Mouse (Mus musculus) intestine, embryonic 15.5 days (tissue): ENCODE results near the gene Lhfpl5. TPM values are rescaled to one million over a fixed set of nuclear protein-coding genes. Genes with fewer than 3 reads are reported as not detected.
"Not testable (repeated sequence)": the region's sequence is repeated elsewhere in the genome, so short reads cannot be mapped to it uniquely, and the experiment has no call there.

Experiments used
- ATAC-seq: fragments of 200-750 bp; cut with Nextera tagmentation; 2 replicates; pipeline ENCODE4 v1.8.0; 2017; ENCODE audit warnings: moderate TSS enrichment, moderate library complexity
- H3K27ac ChIP-seq: fragments of 300-500 bp; sonication (generic); 2 replicates; pipeline ENCODE4 v1.5.1; 2015; ENCODE audit warnings: mild to moderate bottlenecking, inconsistent platforms
- H3K27me3 ChIP-seq: fragments of 300-500 bp; sonication (generic); replicated peaks from 2 replicates; pipeline ENCODE4 v1.6.1; 2015; ENCODE audit warnings: inconsistent platforms
- H3K36me3 ChIP-seq: fragments of 300-500 bp; sonication (generic); 2 replicates; pipeline ENCODE4 v1.6.1; 2015; ENCODE audit warnings: inconsistent platforms
- H3K4me1 ChIP-seq: fragments of 300-500 bp; sonication (generic); replicated peaks from 2 replicates; pipeline ENCODE4 v1.6.1; 2015; ENCODE audit warnings: inconsistent platforms
- H3K4me2 ChIP-seq: fragments of 300-500 bp; sonication (generic); replicated peaks from 2 replicates; pipeline ENCODE4 v1.6.1; 2015; ENCODE audit warnings: mild to moderate bottlenecking, inconsistent platforms
- H3K4me3 ChIP-seq: fragments of 300-500 bp; sonication (generic); replicated peaks from 2 replicates; pipeline ENCODE4 v1.5.1; 2015; ENCODE audit warnings: inconsistent platforms
- H3K9ac ChIP-seq: fragments of 300-500 bp; sonication (generic); 2 replicates; pipeline ENCODE4 v1.6.1; 2015; ENCODE audit warnings: inconsistent platforms
- H3K9me3 ChIP-seq: fragments of 300-500 bp; sonication (generic); 2 replicates; pipeline ENCODE4 v1.6.1; 2016; ENCODE audit warnings: inconsistent platforms
- WGBS: fragments of 180-500 bp; shearing (Covaris S2); methylation state at CpG from one replicate; pipeline ENCODE4 v1.1.7; 2015; 5-methylcytosine and 5-hydroxymethylcytosine counted together
- polyA plus RNA-seq: library from polyadenylated mRNA; unstranded; fragments of >200 nt; fragmentation: Nextera tagmentation; extraction: Ambion mirVana; gene quantifications from 2 replicates; pipeline ENCODE4 v1.2.1, GENCODE M21; 2015

Gene Lhfpl5
- polyA plus RNA-seq, 1 experiment from 2014 or later: 1.8 TPM

DNA sequence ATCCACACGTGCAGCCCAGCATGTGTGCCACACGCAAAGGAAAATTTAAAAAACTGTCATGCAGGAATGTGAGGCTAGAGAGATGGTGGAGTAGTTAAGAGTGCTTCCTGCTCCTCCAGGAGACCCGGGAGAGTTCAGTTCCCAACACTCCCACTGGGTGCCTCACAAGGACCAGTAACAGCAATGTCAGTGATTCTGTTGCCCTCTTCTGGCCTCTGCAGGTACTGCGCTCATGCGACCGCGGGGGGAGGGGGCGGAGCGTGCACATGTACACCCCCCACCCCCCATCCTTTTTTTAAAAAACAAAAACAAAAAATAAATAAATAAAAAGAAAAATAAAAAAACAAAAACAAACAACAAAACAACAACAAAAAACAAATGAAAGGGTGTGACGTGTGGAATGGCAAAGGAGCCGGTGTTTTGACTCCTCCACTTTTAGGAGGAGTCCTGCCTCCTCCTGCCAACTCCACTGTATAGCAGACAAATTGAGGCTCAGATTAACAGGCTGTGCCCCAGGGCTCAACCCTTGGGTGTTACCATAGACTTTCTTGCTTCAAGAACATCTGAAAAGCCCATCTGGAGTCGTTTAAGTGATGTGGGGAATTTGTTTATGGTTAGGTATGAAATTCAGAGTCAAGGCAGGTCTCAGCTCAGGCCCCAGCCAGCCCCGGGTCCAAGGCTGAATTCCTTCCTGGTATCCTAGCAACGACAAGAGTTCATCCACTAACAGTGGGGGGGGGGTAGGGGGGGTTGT, 22.2 kb upstream of the Lhfpl5 start:
- Histone ChIP-seq H3K4me3 (no peak overlapping the region), H3K27me3 (no peaks in the 10 kb centered on the region), H3K4me1 (peaks cover 11% of the 10 kb centered on the region; the same call in 1 of the 2 replicates), H3K9ac (no peak overlapping the region), H3K36me3 (no peaks in the 10 kb centered on the region), H3K4me2 (no peak overlapping the region), H3K27ac (no peak overlapping the region), H3K9me3 (no peaks in the 10 kb centered on the region)
- 4% methylated on average over 14 of the region's 14 CpGs for WGBS
- peak; percentile 35; the same call in 1 of the 2 replicates for ATAC-seq

DNA sequence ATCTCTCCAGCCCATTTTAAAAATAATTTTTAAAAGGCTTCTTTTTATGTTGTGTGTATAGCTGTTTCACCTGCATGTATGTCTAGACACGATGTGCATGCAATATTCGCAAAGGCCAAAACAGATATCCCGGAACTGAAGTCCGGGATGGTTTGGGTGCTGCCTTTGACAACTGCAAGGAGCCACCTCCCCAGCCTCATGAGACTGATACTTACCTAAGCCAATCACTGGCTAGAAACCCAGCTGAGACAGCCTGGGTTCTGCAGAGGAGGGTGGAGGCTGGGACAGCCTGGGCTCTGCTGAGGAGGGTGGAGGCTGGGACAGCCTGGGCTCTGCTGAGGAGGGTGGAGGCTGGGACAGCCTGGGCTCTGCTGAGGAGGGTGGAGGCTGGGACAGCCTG, 21.4 kb upstream of the Lhfpl5 start:
- H3K9me3 ChIP-seq, H3K4me2 ChIP-seq, ATAC-seq, H3K4me3 ChIP-seq, H3K27ac ChIP-seq, H3K9ac ChIP-seq, H3K27me3 ChIP-seq, H3K36me3 ChIP-seq: not testable (repeated sequence)
- peaks cover 11% of the 10 kb centered on the region; the same call in 1 of the 2 replicates for H3K4me1 ChIP-seq
- WGBS: 91% methylated on average over 4 of the region's 4 CpGs

DNA sequence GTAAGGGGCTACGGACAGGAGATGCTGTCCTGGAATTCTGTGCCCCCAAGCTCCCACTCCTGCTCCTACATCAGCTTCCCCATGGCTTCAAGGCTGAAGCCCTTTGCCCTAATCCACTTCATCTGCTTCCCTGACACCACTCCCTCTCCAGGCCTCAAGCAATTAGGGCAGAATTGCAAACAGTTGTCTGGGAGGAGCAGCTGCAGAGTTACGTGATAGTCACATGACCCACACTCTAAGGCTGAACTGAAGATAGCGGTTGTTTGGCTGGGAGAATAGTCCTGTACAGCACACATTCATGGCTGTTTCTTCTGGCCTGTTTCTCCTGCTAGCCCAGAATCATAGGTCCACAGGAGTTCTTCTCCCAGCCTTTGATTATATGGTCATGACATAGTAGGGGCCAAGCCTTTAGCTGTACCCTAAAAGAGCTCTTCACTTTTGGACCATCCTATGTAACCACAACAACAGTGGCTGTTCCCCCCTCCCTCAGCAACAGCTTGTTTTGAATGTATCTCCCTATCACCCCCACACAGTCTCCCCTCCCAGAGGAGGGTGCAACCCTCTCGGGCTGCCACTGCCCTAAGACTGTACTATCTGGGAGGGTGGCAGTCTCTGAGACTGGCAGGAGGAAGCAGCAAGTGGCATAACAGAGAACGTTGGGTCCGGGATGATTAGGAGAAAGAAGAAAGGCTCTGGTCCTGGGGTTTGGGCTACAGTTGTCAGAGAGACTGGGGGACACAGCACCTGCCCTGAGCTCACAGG, 18.6 kb upstream of the Lhfpl5 start:
- Histone ChIP-seq H3K4me3 (no peak overlapping the region), H3K9me3 (no peaks in the 10 kb centered on the region), H3K36me3 (no peaks in the 10 kb centered on the region), H3K4me2 (no peak overlapping the region), H3K27me3 (no peaks in the 10 kb centered on the region), H3K27ac (no peak overlapping the region), H3K4me1 (peaks cover 11% of the 10 kb centered on the region; the same call in 1 of the 2 replicates), H3K9ac (no peak overlapping the region)
- peak; percentile 73 for ATAC-seq
- 46% methylated on average over 6 of the region's 6 CpGs for WGBS

DNA sequence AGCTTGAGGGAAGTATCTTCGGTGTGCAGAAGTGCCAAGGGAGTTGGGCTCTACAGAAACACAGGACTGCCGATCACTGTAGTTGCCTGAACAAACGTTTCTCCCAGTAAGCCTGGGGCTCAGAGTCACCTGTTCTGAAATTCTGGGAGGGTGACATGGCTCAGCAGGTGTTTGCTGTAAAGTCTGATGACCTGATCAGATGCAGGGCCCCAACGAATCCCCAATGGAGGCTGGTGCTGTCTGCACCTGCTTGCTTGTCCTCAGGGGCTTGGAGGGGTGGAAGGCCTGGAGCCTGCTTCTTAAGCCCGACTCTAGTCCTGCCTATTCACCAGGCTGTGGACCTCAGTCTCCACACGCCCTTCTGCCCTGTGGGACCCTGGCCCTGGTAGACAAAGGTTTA, 17.7 kb upstream of the Lhfpl5 start:
- H3K4me1 ChIP-seq: peaks cover 11% of the 10 kb centered on the region; the same call in 1 of the 2 replicates
- H3K9ac ChIP-seq: no peak overlapping the region
- ATAC-seq: no peak
- no peaks in the 10 kb centered on the region for H3K9me3 ChIP-seq
- no peaks in the 10 kb centered on the region for H3K27me3 ChIP-seq
- WGBS: 66% methylated on average over 6 of the region's 6 CpGs
- no peaks in the 10 kb centered on the region for H3K36me3 ChIP-seq
- H3K4me3 ChIP-seq: no peak overlapping the region
- H3K4me2 ChIP-seq: no peak overlapping the region
- H3K27ac ChIP-seq: no peak overlapping the region

DNA sequence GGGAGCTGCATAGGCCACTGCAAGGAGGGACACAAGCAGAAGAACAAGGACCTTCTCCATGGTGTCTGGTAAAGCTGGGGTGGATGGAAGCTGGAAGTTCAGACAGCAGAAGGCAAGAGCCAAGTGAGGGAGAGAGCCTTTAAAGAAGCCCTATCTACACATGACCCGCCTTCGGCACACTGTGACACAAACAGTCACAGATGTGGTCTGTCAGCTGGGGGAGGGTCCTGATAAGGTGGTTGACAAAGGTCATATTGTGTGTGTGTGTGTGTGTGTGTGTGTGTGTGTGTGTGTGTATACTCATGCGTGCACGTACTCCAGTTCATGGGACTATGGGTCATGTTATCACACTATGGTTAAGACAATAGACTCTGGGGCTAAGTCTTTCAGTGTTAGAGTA, 14.8 kb upstream of the Lhfpl5 start, which contains the start of gene Clps:
Clps (minus strand) TSS at position 169 of the 400 bp plus-strand sequence.
- Histone ChIP-seq H3K9me3 (no peaks in the 10 kb centered on the region), H3K4me2 (no peak within 1 kb of the TSS), H3K4me3 (no peak within 1 kb of the TSS), H3K9ac (no peak within 1 kb of the TSS), H3K27ac (peak within 1 kb of the TSS; percentile 15; the same call in 1 of the 2 replicates), H3K36me3 (no peaks in the 10 kb centered on the region), H3K4me1 (peaks cover 9% of the 10 kb centered on the region; the same call in 1 of the 2 replicates), H3K27me3 (no peaks in the 10 kb centered on the region)
- 56% methylated on average over 4 of the region's 4 CpGs for WGBS
- ATAC-seq: 0 out of 2 replicates have a peak, but pooled peaks have one; percentile 21

DNA sequence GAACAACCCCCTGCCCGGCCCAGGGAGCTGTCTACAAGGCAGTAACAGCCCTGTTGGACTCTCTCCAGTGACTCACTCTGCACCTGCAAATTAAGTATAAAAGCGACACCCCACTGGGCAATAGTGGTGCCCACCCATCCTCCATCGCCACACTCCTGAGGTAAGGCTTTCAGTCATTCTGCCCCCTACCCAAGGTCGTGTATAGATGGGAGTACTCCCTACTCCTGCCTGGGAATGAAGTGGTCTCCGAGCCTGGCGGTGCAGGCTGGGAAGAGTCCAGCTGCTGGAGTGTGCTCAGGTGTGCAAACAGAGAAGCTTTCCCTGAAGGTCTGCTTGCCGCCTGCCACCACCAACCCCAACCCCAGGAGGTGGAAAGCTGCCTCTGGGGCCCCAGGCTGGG, 13.8 kb upstream of the Lhfpl5 start:
- Histone ChIP-seq H3K4me2 (no peak overlapping the region), H3K36me3 (no peaks in the 10 kb centered on the region), H3K27me3 (no peaks in the 10 kb centered on the region), H3K27ac (no peak overlapping the region), H3K9ac (no peak overlapping the region), H3K4me1 (peaks cover 2% of the 10 kb centered on the region; the same call in 1 of the 2 replicates), H3K4me3 (no peak overlapping the region), H3K9me3 (no peaks in the 10 kb centered on the region)
- peak; percentile 46 for ATAC-seq
- WGBS: 48% methylated on average over 7 of the region's 7 CpGs

DNA sequence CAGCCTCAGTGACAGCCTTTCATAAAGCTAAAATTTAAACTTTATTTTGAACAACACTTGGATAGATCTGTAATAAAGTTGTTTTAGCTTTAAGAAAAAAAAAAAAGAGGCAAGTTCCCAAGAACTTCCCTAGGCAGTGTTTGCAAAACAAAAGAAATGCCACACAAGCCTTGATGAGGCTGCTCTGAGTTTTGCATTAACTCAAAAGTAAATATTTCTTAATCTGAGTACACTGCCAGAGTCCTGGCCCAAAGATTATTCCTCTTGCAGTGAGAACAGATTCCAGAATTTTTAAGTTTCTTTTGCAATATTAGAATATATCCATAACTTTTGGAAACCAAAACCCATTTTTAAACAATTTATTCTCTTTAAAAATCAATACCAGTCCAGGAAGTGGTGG, 10.3 kb upstream of the Lhfpl5 start:
- H3K27me3 ChIP-seq: no peaks in the 10 kb centered on the region
- no peaks in the 10 kb centered on the region for H3K9me3 ChIP-seq
- no peak overlapping the region for H3K9ac ChIP-seq
- no peak overlapping the region for H3K4me2 ChIP-seq
- no peak overlapping the region for H3K27ac ChIP-seq
- no peaks in the 10 kb centered on the region for H3K4me1 ChIP-seq
- no peak for ATAC-seq
- no peak overlapping the region for H3K4me3 ChIP-seq
- no peaks in the 10 kb centered on the region for H3K36me3 ChIP-seq

DNA sequence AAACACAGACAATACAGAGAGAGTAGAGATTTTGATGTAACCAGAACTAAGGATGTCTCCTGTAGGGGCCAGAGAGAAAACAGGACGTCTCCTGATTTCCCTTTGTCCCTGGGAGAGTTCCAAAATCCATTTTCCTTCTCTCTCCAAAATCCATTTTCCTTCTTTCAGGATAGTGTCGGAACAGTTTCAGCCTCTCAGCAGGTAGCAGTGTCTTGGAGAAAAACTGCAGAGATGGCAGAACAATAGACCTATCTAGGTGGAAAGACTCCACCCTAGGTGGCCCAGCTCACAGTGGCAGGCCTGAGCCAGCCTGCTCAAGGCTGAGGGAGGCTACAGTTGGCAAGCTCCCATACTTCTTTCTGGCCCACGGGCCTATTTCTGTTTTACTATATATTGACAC, 7.9 kb upstream of the Lhfpl5 start:
- H3K4me3 ChIP-seq: no peak overlapping the region
- H3K9ac ChIP-seq: no peak overlapping the region
- H3K36me3 ChIP-seq: no peaks in the 10 kb centered on the region
- no peaks in the 10 kb centered on the region for H3K4me1 ChIP-seq
- no peak overlapping the region for H3K27ac ChIP-seq
- no peaks in the 10 kb centered on the region for H3K27me3 ChIP-seq
- no peaks in the 10 kb centered on the region for H3K9me3 ChIP-seq
- 51% methylated on average over 3 of the region's 3 CpGs for WGBS
- no peak overlapping the region for H3K4me2 ChIP-seq
- ATAC-seq: no peak

DNA sequence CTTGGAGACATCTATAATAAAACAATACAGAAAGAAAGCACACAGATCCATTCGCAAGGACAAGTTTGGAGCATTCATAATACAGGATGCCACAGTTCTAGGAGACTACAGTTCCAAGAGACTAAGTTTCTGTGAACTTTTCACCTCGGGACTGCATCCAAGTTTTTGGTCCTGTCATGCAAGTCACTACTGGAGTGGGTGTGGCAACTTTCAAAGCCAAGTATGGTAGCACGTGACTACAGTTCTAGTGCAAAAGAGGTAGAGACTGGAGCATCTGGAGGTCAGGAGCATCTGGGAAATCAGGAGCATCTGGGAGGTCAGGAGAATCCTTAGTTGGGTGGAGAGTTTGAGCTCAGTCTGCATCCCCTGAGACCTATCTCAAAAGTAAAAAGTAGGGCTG, 3.6 kb upstream of the Lhfpl5 start:
- 76% methylated on average over 3 of the region's 3 CpGs for WGBS
- no peaks in the 10 kb centered on the region for H3K36me3 ChIP-seq
- no peak for ATAC-seq
- H3K27ac ChIP-seq: no peak overlapping the region
- H3K4me1 ChIP-seq: peaks cover 11% of the 10 kb centered on the region
- H3K27me3 ChIP-seq: no peaks in the 10 kb centered on the region
- no peak overlapping the region for H3K4me2 ChIP-seq
- H3K9me3 ChIP-seq: no peaks in the 10 kb centered on the region
- H3K4me3 ChIP-seq: no peak overlapping the region
- no peak overlapping the region for H3K9ac ChIP-seq

DNA sequence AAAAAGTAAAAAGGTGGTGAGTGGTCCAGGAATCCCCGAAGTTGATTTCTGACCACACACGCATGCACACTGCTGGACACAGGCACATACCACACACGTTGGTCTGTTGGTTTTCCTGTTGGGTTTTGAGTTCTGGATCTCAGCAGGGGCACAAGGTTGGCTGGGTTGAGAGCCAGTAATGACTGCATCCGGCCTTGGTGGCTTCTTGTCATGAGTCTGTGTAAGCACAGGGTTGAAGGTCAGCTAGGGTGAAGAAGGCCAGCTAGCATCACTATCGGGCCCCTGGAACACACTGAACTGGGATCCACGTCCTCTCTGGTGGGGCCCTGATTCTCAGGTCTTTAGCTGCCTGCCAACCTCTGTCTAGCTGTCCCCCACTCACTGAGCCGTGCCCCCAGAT, 2.9 kb upstream of the Lhfpl5 start:
- H3K4me3 ChIP-seq: no peak overlapping the region
- no peak overlapping the region for H3K9ac ChIP-seq
- H3K27ac ChIP-seq: no peak overlapping the region
- no peak overlapping the region for H3K4me2 ChIP-seq
- no peaks in the 10 kb centered on the region for H3K36me3 ChIP-seq
- 85% methylated on average over 7 of the region's 7 CpGs for WGBS
- H3K4me1 ChIP-seq: peaks cover 11% of the 10 kb centered on the region
- ATAC-seq: no peak
- no peaks in the 10 kb centered on the region for H3K27me3 ChIP-seq
- no peaks in the 10 kb centered on the region for H3K9me3 ChIP-seq

DNA sequence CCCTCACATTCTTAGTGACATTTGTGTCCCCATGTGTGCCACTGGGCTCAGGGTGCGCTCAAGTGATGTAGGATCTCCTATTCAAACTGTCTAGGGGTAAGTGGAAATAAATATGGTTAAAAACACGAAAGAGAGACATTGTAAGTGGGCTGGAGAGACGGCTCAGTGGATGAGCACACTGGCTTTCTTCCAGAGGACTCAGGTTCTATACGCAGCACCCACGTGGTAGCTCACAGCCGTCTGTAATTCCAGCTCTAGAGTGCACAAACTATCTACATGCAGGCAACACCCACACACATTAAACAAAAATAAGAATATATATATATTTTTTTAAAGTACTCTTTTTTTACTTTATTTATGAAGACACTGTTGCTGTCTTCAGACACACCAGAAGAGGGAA, 2.5 kb upstream of the Lhfpl5 start:
- Histone ChIP-seq H3K27me3 (no peaks in the 10 kb centered on the region), H3K4me2 (no peak overlapping the region), H3K9ac (no peak overlapping the region), H3K4me3 (no peak overlapping the region), H3K9me3 (no peaks in the 10 kb centered on the region), H3K4me1 (peaks cover 11% of the 10 kb centered on the region), H3K36me3 (no peaks in the 10 kb centered on the region), H3K27ac (no peak overlapping the region)
- ATAC-seq: no peak
- 81% methylated on average over 6 of the region's 6 CpGs for WGBS

DNA sequence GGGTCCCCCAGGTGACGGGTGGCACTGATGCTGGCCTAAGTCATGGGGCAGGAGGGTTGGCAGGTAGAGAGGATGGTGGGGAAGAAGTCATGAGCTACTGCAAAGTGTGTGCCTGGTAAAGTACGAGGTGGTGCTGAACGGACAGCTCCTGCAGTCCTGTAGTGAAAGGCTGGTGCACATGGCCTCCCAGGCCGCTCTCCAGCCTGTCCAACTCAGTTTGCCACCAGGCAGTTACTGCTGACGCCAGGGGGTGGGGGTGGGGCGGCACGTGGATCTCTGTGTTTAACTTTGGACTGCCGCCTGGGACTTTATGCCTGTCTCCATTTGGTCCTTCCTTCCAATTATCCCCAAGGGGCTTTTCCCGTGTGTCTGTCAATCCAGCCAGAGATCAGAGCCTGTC, 5.0 kb downstream of the Lhfpl5 start:
- ATAC-seq: peak; percentile 60
- no peak overlapping the region for H3K4me2 ChIP-seq
- no peak overlapping the region for H3K4me3 ChIP-seq
- no peaks in the 10 kb centered on the region for H3K36me3 ChIP-seq
- no peak overlapping the region for H3K9ac ChIP-seq
- H3K9me3 ChIP-seq: no peaks in the 10 kb centered on the region
- H3K27me3 ChIP-seq: no peaks in the 10 kb centered on the region
- 3% methylated on average over 9 of the region's 9 CpGs for WGBS
- H3K27ac ChIP-seq: no peak overlapping the region
- H3K4me1 ChIP-seq: peaks cover 7% of the 10 kb centered on the region
